Comparison of ENCODE assay signal across 8 mouse cellular contexts in genomic region chr5:108460461-108460860, GRCm38 (mm10). TPM values are rescaled to one million over a fixed set of nuclear protein-coding genes. Genes with fewer than 3 reads are reported as not detected.
DNase-seq lines count a peak whose midpoint lies in the region; ATAC-seq and TF ChIP-seq lines count a peak whose summit lies in the region.

No protein-coding gene starts in this region.

- intact Hi-C loops in left cerebral cortex, postnatal 14 days (cut with DNase I), result no loop called here

- no peaks in the 10 kb centered on the region for H3K36me3 ChIP-seq in heart, postnatal 0 days (replicated peaks; ENCODE audit: control insufficient read depth, insufficient read depth, low read length)
- H3K36me3 ChIP-seq in midbrain, embryonic 11.5 days (ENCODE audit: control insufficient read depth, insufficient read depth, low read length), result no peaks in the 10 kb centered on the region

- no peak for TF ChIP-seq EP300 in heart, postnatal 0 days (IDR thresholded peaks at IDR 0.05; ENCODE audit: low read depth)

- no peak for TF ChIP-seq POLR2A in bone marrow macrophage, adult 2 months (IDR thresholded peaks at IDR 0.05; ENCODE audit: borderline replicate concordance, low read depth, low read length)

- peak overlapping the region; percentile 99 for H3K9ac ChIP-seq in heart, postnatal 0 days (replicated peaks; ENCODE audit: low read depth, low read length)
- H3K9ac ChIP-seq in midbrain, embryonic 11.5 days (ENCODE audit: low read length), result peak overlapping the region; percentile 99

- H3K27ac ChIP-seq in bone marrow macrophage, adult 2 months (ENCODE audit: insufficient read depth, low read depth, low read length), result no peak overlapping the region
- H3K27ac ChIP-seq in heart, postnatal 0 days (ENCODE audit: low read depth), result no peak overlapping the region; the same call in 1 of the 2 replicates
- H3K27ac ChIP-seq in midbrain, embryonic 11.5 days (ENCODE audit: low read depth, low read length), result no peak overlapping the region

- peak overlapping the region; percentile 95 for H3K4me3 ChIP-seq in bone marrow macrophage, adult 2 months (ENCODE audit: insufficient read depth, low read length)
- H3K4me3 ChIP-seq in heart, postnatal 0 days (ENCODE audit: low read depth, low read length), result peak overlapping the region; percentile 96
- peak overlapping the region; percentile 91 for H3K4me3 ChIP-seq in midbrain, embryonic 11.5 days (ENCODE audit: low read depth, low read length)

- H3K4me1 ChIP-seq in bone marrow macrophage, adult 2 months (ENCODE audit: control insufficient read depth, insufficient read depth, low read length), result peaks cover 13% of the 10 kb centered on the region
- peaks cover 30% of the 10 kb centered on the region for H3K4me1 ChIP-seq in heart, postnatal 0 days (ENCODE audit: control insufficient read depth, insufficient read depth)
- H3K4me1 ChIP-seq in midbrain, embryonic 11.5 days (ENCODE audit: control insufficient read depth, insufficient read depth, low read length), result peaks cover 24% of the 10 kb centered on the region

- ATAC-seq in heart, postnatal 0 days (ENCODE audit: insufficient read depth, low read depth), result no peak
- ATAC-seq in midbrain, embryonic 11.5 days (ENCODE audit: low FRiP score), result no peak
- no peak for ATAC-seq in erythroid progenitor cell, adult 5-6 weeks (replicated peaks; ENCODE audit: low FRiP score, poor library complexity, severe bottlenecking)

- peak overlapping the region; percentile 89 for H3K4me2 ChIP-seq in heart, postnatal 0 days (ENCODE audit: low read depth, low read length)
- H3K4me2 ChIP-seq in midbrain, embryonic 11.5 days, result peak overlapping the region; percentile 99

- no peaks in the 10 kb centered on the region for H3K9me3 ChIP-seq in heart, postnatal 0 days (replicated peaks; ENCODE audit: control insufficient read depth, low read length)
- H3K9me3 ChIP-seq in midbrain, embryonic 11.5 days (ENCODE audit: control insufficient read depth, low read length), result no peaks in the 10 kb centered on the region

- DNase-seq in kidney, adult 11 months, result peak; percentile 15
- no peak for DNase-seq in kidney, adult 8-10 months
- DNase-seq in heart, postnatal 0 days (ENCODE audit: low spot score), result no peak
- DNase-seq in midbrain, embryonic 11.5 days (ENCODE audit: low spot score, missing footprints), result no peak
- DNase-seq in left cerebral cortex, postnatal 14 days (ENCODE audit: low spot score in 2 of 2), result no peak
- DNase-seq in spleen, adult 18-20 months, result no peak

- 40% methylated on average over 6 of the region's 6 CpGs for WGBS in heart, postnatal 0 days
- 44% methylated on average over 6 of the region's 6 CpGs for WGBS in midbrain, embryonic 11.5 days

- TF ChIP-seq CTCF in bone marrow macrophage, adult 2 months (IDR thresholded peaks at IDR 0.05; ENCODE audit: low read depth, low read length), result no peak
- TF ChIP-seq CTCF in heart, postnatal 0 days (IDR thresholded peaks at IDR 0.05; ENCODE audit: low read depth), result no peak

- no peaks in the 10 kb centered on the region for H3K27me3 ChIP-seq in heart, postnatal 0 days (ENCODE audit: control insufficient read depth, insufficient read depth, low read length)
- no peaks in the 10 kb centered on the region for H3K27me3 ChIP-seq in midbrain, embryonic 11.5 days (ENCODE audit: control insufficient read depth, insufficient read depth, low read length)

RNA-seq across cellular contexts. Expression of gene Pcgf3, which starts 0.6 kb away (rescaled TPM):
- 16.9 and 23.9 TPM in 2 replicates for polyA plus RNA-seq in bone marrow macrophage, adult 2 months (2012; ENCODE audit: insufficient read depth, insufficient read length, missing spikeins)
- 18.7 and 31.7 TPM in 2 replicates for total RNA-seq in heart, postnatal 0 days (2014; rRNA removed; ENCODE audit: low replicate concordance)
- 11.0 and 13.9 TPM in 2 replicates for polyA plus RNA-seq in heart, postnatal 0 days (2015; fragmentation: Nextera tagmentation; extraction: Ambion mirVana)
- polyA plus RNA-seq in midbrain, embryonic 11.5 days (2014; fragmentation: Nextera tagmentation; extraction: Ambion mirVana), result 29.2 and 34.0 TPM in 2 replicates
- 10 to 100 TPM; 60.6 to 64.4 TPM for total RNA-seq in left cerebral cortex, postnatal 14 days (2021)
- 17.2 and 21.3 TPM in 2 replicates for total RNA-seq in erythroid progenitor cell, adult 5-6 weeks (2015; ENCODE audit: low replicate concordance)
- total RNA-seq in erythroid progenitor cell, adult 5-6 weeks (2017; ENCODE audit: low replicate concordance), result 9.0 and 10.4 TPM in 2 replicates

RNA-seq across cellular contexts. Expression of gene Mfsd7a, which starts 11.8 kb away (rescaled TPM):
- 8.7 and 9.8 TPM in 2 replicates for polyA plus RNA-seq in bone marrow macrophage, adult 2 months (2012; ENCODE audit: insufficient read depth, insufficient read length, missing spikeins)
- total RNA-seq in heart, postnatal 0 days (2014; rRNA removed; ENCODE audit: low replicate concordance), result 0.19 and 1.2 TPM in 2 replicates
- polyA plus RNA-seq in heart, postnatal 0 days (2015; fragmentation: Nextera tagmentation; extraction: Ambion mirVana), result 0.20 and 0.29 TPM in 2 replicates
- 0.18 TPM in 1 of 2 replicates, not detected in the other for polyA plus RNA-seq in midbrain, embryonic 11.5 days (2014; fragmentation: Nextera tagmentation; extraction: Ambion mirVana)
- total RNA-seq in left cerebral cortex, postnatal 14 days (2021), result under 1 TPM; 0.22 to 0.51 TPM
- total RNA-seq in erythroid progenitor cell, adult 5-6 weeks (2015; ENCODE audit: low replicate concordance), result not detected in 2 replicates
- total RNA-seq in erythroid progenitor cell, adult 5-6 weeks (2017; ENCODE audit: low replicate concordance), result 1.0 TPM in 1 of 2 replicates, not detected in the other

RNA-seq across cellular contexts. Expression of gene Atp5k, which starts 26.2 kb away (rescaled TPM):
- 222 and 238 TPM in 2 replicates for polyA plus RNA-seq in bone marrow macrophage, adult 2 months (2012; ENCODE audit: insufficient read depth, insufficient read length, missing spikeins)
- 139 and 316 TPM in 2 replicates for total RNA-seq in heart, postnatal 0 days (2014; rRNA removed; ENCODE audit: low replicate concordance)
- 1,908 and 1,920 TPM in 2 replicates for polyA plus RNA-seq in heart, postnatal 0 days (2015; fragmentation: Nextera tagmentation; extraction: Ambion mirVana)
- polyA plus RNA-seq in midbrain, embryonic 11.5 days (2014; fragmentation: Nextera tagmentation; extraction: Ambion mirVana), result 392 and 433 TPM in 2 replicates
- 100 to 1,000 TPM; 253 to 266 TPM for total RNA-seq in left cerebral cortex, postnatal 14 days (2021)
- total RNA-seq in erythroid progenitor cell, adult 5-6 weeks (2015; ENCODE audit: low replicate concordance), result 82.6 and 126 TPM in 2 replicates
- 60.6 and 96.3 TPM in 2 replicates for total RNA-seq in erythroid progenitor cell, adult 5-6 weeks (2017; ENCODE audit: low replicate concordance)
